Mouse (Mus musculus): ENCODE measurements around the gene Mroh2a.
"Not testable (repeated sequence)": the region's sequence is repeated elsewhere in the genome, so short reads cannot be mapped to it uniquely, and the experiment has no call there.

Gene Mroh2a

GRCm38 (mm10) chr1:88218591-88218990, 8.2 kb upstream of the Mroh2a start:
- no peak for DNase-seq (ENCODE audit: low read depth, low spot score)

GRCm38 (mm10) chr1:88219054-88219453, 7.7 kb upstream of the Mroh2a start:
- DNase-seq (ENCODE audit: low read depth, low spot score): no peak

GRCm38 (mm10) chr1:88220336-88220735, 6.5 kb upstream of the Mroh2a start:
- no peak for DNase-seq (ENCODE audit: low read depth, low spot score)

- DNase-seq (ENCODE audit: low read depth, low spot score): no peak
These were observed 4.6 kb upstream of the Mroh2a start for GRCm38 (mm10) chr1:88222216-88222615.

- DNase-seq (ENCODE audit: low read depth, low spot score): not testable (repeated sequence)
These were observed 3.7 kb upstream of the Mroh2a start for GRCm38 (mm10) chr1:88223011-88223515.

GRCm38 (mm10) chr1:88223591-88223990, 3.2 kb upstream of the Mroh2a start:
- DNase-seq (ENCODE audit: low read depth, low spot score): no peak

- DNase-seq (ENCODE audit: low read depth, low spot score): no peak
These were observed 2.6 kb upstream of the Mroh2a start for GRCm38 (mm10) chr1:88224029-88224776.

GRCm38 (mm10) chr1:88225301-88225700, 1.5 kb upstream of the Mroh2a start:
- DNase-seq (ENCODE audit: low read depth, low spot score): not testable (repeated sequence)

- no peak for DNase-seq (ENCODE audit: low read depth, low spot score)
These were observed 1.0 kb upstream of the Mroh2a start for GRCm38 (mm10) chr1:88225741-88226140.

- DNase-seq (ENCODE audit: low read depth, low spot score): no peak
These were observed 696 bp downstream of the Mroh2a start for GRCm38 (mm10) chr1:88227482-88227881.

- DNase-seq (ENCODE audit: low read depth, low spot score): no peak
These were observed 1.3 kb downstream of the Mroh2a start for GRCm38 (mm10) chr1:88228121-88228520.

- DNase-seq (ENCODE audit: low read depth, low spot score): no peak
These were observed 2.8 kb downstream of the Mroh2a start for GRCm38 (mm10) chr1:88229566-88229965.

- no peak for DNase-seq (ENCODE audit: low read depth, low spot score)
These were observed 3.2 kb downstream of the Mroh2a start for GRCm38 (mm10) chr1:88229986-88230385.

GRCm38 (mm10) chr1:88230421-88230820, 3.6 kb downstream of the Mroh2a start:
- no peak for DNase-seq (ENCODE audit: low read depth, low spot score)

GRCm38 (mm10) chr1:88230981-88231802, 4.4 kb downstream of the Mroh2a start:
- DNase-seq (ENCODE audit: low read depth, low spot score): no peak

GRCm38 (mm10) chr1:88231803-88232499, 5.2 kb downstream of the Mroh2a start:
- no peak for DNase-seq (ENCODE audit: low read depth, low spot score)

- no peak for DNase-seq (ENCODE audit: low read depth, low spot score)
These were observed 6.0 kb downstream of the Mroh2a start for GRCm38 (mm10) chr1:88232664-88233380.

GRCm38 (mm10) chr1:88233421-88234247, 6.8 kb downstream of the Mroh2a start:
- no peak for DNase-seq (ENCODE audit: low read depth, low spot score)

GRCm38 (mm10) chr1:88234248-88234610, 7.4 kb downstream of the Mroh2a start:
- no peak for DNase-seq (ENCODE audit: low read depth, low spot score)

- no peak for DNase-seq (ENCODE audit: low read depth, low spot score)
These were observed 7.9 kb downstream of the Mroh2a start for GRCm38 (mm10) chr1:88234646-88235045.
